Mouse (Mus musculus) neural tube, embryonic 15.5 days (tissue): ENCODE data around the gene Dek. TPM values are rescaled to one million over a fixed set of nuclear protein-coding genes. Genes with fewer than 3 reads are reported as not detected.

Experiments used
- ATAC-seq: fragments of 200-750 bp; cut with Nextera tagmentation; 2 replicates; pipeline ENCODE4 v1.8.0; 2017; ENCODE audit warnings: mild to moderate bottlenecking, moderate TSS enrichment, moderate library complexity; ENCODE audit not compliant: low FRiP score
- H3K27ac ChIP-seq: fragments of 300-500 bp; sonication (generic); replicated peaks from 2 replicates; pipeline ENCODE4 v1.5.1; 2015; ENCODE audit warnings: mild to moderate bottlenecking, inconsistent platforms
- H3K27me3 ChIP-seq: fragments of 300-500 bp; sonication (generic); replicated peaks from 2 replicates; pipeline ENCODE4 v1.6.1; 2015; ENCODE audit warnings: inconsistent platforms
- H3K36me3 ChIP-seq: fragments of 300-500 bp; sonication (generic); 2 replicates; pipeline ENCODE4 v1.6.1; 2015; ENCODE audit warnings: inconsistent platforms
- H3K4me1 ChIP-seq: fragments of 300-500 bp; sonication (generic); 2 replicates; pipeline ENCODE4 v1.6.1; 2015; ENCODE audit warnings: inconsistent platforms
- H3K4me2 ChIP-seq: fragments of 300-500 bp; sonication (generic); 2 replicates; pipeline ENCODE4 v1.6.1; 2015; ENCODE audit warnings: inconsistent platforms, mild to moderate bottlenecking, moderate library complexity
- H3K4me3 ChIP-seq: fragments of 300-500 bp; sonication (generic); replicated peaks from 2 replicates; pipeline ENCODE4 v1.5.1; 2015; ENCODE audit warnings: mild to moderate bottlenecking, inconsistent platforms
- H3K9ac ChIP-seq: fragments of 300-500 bp; sonication (generic); replicated peaks from 2 replicates; pipeline ENCODE4 v1.6.1; 2015; ENCODE audit warnings: mild to moderate bottlenecking, inconsistent platforms
- H3K9me3 ChIP-seq: fragments of 300-500 bp; sonication (generic); replicated peaks from 2 replicates; pipeline ENCODE4 v1.6.1; 2016; ENCODE audit warnings: inconsistent platforms
- WGBS: fragments of 180-500 bp; shearing (Covaris S2); methylation state at CpG from one replicate; pipeline ENCODE4 v1.1.7; 2015; ENCODE audit warnings: mixed read lengths; 5-methylcytosine and 5-hydroxymethylcytosine counted together
- polyA plus RNA-seq: library from polyadenylated mRNA; unstranded; fragments of >200 nt; fragmentation: Nextera tagmentation; extraction: Ambion mirVana; gene quantifications from 2 replicates; pipeline ENCODE4 v1.2.1, GENCODE M21; 2015

Gene Dek
- 107 and 142 TPM in 2 replicates for polyA plus RNA-seq

DNA sequence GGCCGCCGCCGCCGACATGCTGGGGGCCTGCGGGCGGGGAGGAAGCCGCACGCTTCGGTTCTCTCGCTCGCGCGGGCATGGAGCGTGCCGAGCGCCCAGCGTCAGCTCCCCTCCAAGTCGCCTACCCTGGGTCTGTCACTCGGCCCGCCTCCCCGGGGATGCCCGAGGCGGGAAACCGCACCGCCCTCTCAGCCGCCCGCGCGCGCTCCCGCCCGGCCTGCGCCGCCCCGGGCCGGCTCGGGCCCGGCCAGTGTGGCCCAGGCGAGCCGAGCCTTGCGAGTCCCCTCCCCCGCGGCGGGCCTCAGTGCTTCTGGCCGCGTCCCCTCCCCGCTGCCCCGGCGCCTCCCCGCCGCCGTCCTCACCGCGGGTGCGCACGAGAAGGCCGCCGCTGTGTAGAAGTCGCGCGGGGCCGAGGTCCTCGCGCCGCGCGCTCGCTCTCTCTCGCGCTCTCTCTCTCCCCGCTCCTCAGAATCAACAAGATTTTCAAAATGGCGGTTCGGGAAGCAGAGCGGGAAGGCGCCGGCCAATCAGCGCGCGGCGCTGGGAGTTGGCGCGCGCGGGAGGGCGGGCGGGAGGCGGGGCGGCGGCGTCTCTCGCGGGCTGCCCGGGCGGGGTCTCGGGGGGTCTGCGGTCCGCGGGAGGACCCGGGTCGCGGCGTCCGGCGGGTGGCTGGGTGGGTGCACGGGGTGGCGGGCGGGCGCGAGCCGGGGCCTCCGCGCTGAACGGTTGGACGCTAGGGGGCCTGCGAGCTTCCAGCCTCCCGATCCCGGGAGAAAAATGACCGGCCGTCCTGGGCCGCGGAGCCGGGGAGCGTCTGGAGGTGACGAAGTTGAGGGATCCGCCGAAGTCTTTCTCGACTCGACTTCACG is at the start of gene Dek:
Dek (minus strand) TSS at position 491 of the 869 bp plus-strand sequence.
- Histone ChIP-seq H3K27ac (peak within 1 kb of the TSS; percentile 97), H3K9me3 (no peaks in the 10 kb centered on the region), H3K27me3 (no peaks in the 10 kb centered on the region), H3K4me3 (peak within 1 kb of the TSS; percentile 98), H3K4me2 (peak within 1 kb of the TSS; percentile 79), H3K9ac (peak within 1 kb of the TSS; percentile 87), H3K36me3 (no peaks in the 10 kb centered on the region), H3K4me1 (peaks cover 27% of the 10 kb centered on the region)
- WGBS = 1% methylated on average over 80 of the region's 129 CpGs
- peak; percentile 96 for ATAC-seq

DNA sequence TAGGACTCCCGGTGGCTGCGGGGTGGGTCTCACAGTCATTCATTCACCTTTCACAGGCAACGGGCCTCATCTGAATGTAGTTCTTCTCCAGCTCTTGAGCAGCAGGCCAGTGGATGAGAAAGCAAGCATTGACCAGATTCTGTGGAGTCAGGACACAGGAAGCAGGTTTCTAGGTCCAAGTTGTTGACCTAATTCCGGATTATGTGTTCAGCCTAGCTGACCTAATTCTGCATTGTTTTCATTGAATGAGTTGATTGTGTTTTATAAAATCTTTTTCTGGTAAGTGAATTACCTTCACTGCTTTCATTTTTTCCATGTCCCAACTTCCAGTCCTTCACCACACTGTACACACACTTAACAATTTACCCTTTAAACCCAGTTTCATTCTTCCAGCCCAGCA is 48.9 kb upstream of the Dek start:
- Histone ChIP-seq H3K4me1 (peaks cover 3% of the 10 kb centered on the region; the same call in 1 of the 2 replicates), H3K36me3 (no peaks in the 10 kb centered on the region), H3K27me3 (no peaks in the 10 kb centered on the region), H3K4me3 (no peak overlapping the region), H3K4me2 (no peak overlapping the region), H3K27ac (no peak overlapping the region), H3K9ac (no peak overlapping the region), H3K9me3 (no peaks in the 10 kb centered on the region)
- no peak for ATAC-seq
- 67% methylated on average over 4 of the region's 4 CpGs for WGBS

GRCm38 (mm10) chr13:47153206-47153605 is 47.2 kb upstream of the Dek start:
- no peak for ATAC-seq
- Histone ChIP-seq H3K36me3 (no peaks in the 10 kb centered on the region), H3K4me3 (no peak overlapping the region), H3K9me3 (no peaks in the 10 kb centered on the region), H3K9ac (no peak overlapping the region), H3K27me3 (no peaks in the 10 kb centered on the region), H3K27ac (no peak overlapping the region), H3K4me1 (peaks cover 3% of the 10 kb centered on the region; the same call in 1 of the 2 replicates), H3K4me2 (no peak overlapping the region)
- 82% methylated on average over 5 of the region's 5 CpGs for WGBS

DNA sequence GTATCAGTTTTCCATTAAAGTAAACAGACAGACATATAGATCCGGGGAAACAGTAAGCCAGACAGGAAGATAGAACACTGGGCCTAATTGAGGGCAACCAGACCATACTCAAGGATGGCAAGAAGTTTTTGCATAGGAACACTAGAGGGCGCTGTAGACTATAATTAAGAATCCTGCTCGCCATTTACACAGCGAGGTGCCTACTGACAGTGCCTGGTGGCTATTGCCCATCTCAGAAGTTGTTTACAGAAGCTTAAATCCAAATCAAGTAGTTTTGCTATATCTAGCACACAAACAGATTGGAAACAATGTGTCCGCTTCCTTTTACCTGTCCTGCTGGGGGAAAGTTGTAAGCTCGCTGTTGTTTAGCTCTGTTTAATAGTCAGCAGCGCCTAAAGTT is 46.4 kb upstream of the Dek start:
- Histone ChIP-seq H3K27ac (no peak overlapping the region), H3K27me3 (no peaks in the 10 kb centered on the region), H3K4me3 (no peak overlapping the region), H3K9ac (no peak overlapping the region), H3K9me3 (no peaks in the 10 kb centered on the region), H3K4me2 (no peak overlapping the region), H3K36me3 (no peaks in the 10 kb centered on the region), H3K4me1 (peaks cover 3% of the 10 kb centered on the region; the same call in 1 of the 2 replicates)
- WGBS = 36% methylated on average over 7 of the region's 7 CpGs
- ATAC-seq = 0 out of 2 replicates have a peak, but pooled peaks have one; percentile 65

DNA sequence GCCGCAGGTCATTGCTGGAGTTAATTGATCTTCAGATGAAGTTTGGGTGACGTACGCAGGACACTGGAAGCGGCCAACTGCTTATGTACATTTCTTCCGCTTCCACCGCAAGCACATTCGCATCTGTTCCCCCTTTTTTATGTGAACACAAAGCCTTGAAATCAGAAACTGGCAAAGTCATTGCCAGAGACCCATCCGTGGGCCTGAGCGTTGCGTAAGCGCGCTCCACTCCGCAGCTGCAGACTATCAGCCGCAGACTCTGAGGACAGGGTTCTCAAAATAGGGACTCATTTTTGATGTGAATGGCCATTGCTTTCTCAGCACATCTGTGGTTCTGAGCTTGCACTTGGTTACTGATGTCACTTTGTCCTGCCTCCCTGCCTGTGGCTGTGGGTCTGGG is 45.1 kb upstream of the Dek start:
- H3K4me3 ChIP-seq = no peak overlapping the region
- no peak for ATAC-seq
- H3K9me3 ChIP-seq = no peaks in the 10 kb centered on the region
- H3K4me1 ChIP-seq = no peaks in the 10 kb centered on the region
- 93% methylated on average over 14 of the region's 14 CpGs for WGBS
- H3K27me3 ChIP-seq = no peaks in the 10 kb centered on the region
- no peak overlapping the region for H3K27ac ChIP-seq
- H3K36me3 ChIP-seq = no peaks in the 10 kb centered on the region
- H3K9ac ChIP-seq = no peak overlapping the region
- no peak overlapping the region for H3K4me2 ChIP-seq

GRCm38 (mm10) chr13:47149993-47150392 is 44.0 kb upstream of the Dek start:
- H3K4me3 ChIP-seq = no peak overlapping the region
- no peak overlapping the region for H3K9ac ChIP-seq
- no peaks in the 10 kb centered on the region for H3K4me1 ChIP-seq
- WGBS = 93% methylated on average over 10 of the region's 10 CpGs
- H3K36me3 ChIP-seq = no peaks in the 10 kb centered on the region
- no peak overlapping the region for H3K4me2 ChIP-seq
- H3K27ac ChIP-seq = no peak overlapping the region
- no peaks in the 10 kb centered on the region for H3K9me3 ChIP-seq
- no peak for ATAC-seq
- no peaks in the 10 kb centered on the region for H3K27me3 ChIP-seq

DNA sequence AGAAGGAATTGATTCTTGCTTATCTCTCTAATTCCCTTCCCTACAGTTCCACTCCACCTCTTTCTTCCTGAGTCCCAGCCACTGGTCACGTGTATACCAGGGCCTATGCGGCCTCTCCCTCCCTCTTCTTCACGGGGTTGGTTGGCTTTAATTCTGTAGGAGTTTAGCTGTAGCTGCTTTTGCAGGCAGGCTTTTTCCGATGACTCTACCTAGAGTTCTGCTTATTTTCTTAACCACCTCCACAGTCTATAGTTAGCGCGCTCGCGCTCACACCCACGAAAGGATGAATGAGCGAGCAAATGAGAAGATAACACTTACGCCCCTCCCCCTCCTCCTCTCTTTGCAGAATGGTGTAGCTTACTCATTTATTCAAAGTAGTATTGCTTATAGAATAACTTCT is 42.6 kb upstream of the Dek start:
- H3K27me3 ChIP-seq = no peaks in the 10 kb centered on the region
- no peak overlapping the region for H3K27ac ChIP-seq
- no peak overlapping the region for H3K4me2 ChIP-seq
- H3K36me3 ChIP-seq = no peaks in the 10 kb centered on the region
- no peaks in the 10 kb centered on the region for H3K4me1 ChIP-seq
- H3K9me3 ChIP-seq = no peaks in the 10 kb centered on the region
- H3K9ac ChIP-seq = no peak overlapping the region
- WGBS = 69% methylated on average over 11 of the region's 11 CpGs
- no peak for ATAC-seq
- no peak overlapping the region for H3K4me3 ChIP-seq

- H3K27me3 ChIP-seq = no peaks in the 10 kb centered on the region
- no peak overlapping the region for H3K4me2 ChIP-seq
- no peaks in the 10 kb centered on the region for H3K9me3 ChIP-seq
- H3K9ac ChIP-seq = no peak overlapping the region
- no peaks in the 10 kb centered on the region for H3K4me1 ChIP-seq
- no peak for ATAC-seq
- no peak overlapping the region for H3K4me3 ChIP-seq
- H3K27ac ChIP-seq = no peak overlapping the region
- WGBS = 64% methylated on average over 7 of the region's 7 CpGs
- no peaks in the 10 kb centered on the region for H3K36me3 ChIP-seq
Measured at GRCm38 (mm10) chr13:47146388-47146787, 40.4 kb upstream of the Dek start.

- ATAC-seq = no peak
- 79% methylated on average over 9 of the region's 9 CpGs for WGBS
- H3K27ac ChIP-seq = no peak overlapping the region
Measured at GRCm38 (mm10) chr13:47145939-47146338, 39.9 kb upstream of the Dek start.

DNA sequence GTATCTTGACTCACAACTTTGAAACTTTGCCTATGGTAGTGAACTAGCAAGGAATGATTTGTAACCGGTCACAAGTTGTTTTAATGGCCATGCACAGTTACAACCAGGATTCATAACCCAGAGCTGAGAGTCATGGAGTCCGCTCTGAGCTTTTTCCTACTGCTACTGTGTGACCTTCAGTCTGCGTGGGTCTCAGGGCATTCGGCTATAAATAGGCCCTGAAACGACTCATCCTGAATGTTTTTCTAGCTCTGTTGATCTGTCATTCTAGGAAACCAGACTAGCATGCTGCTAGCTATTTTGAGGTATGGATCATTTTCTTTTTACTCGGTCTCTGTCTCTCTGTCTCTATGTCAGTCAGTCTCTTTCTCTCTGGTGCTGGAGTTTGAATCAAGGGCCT is 36.8 kb upstream of the Dek start:
- Histone ChIP-seq H3K27me3 (no peaks in the 10 kb centered on the region), H3K9ac (no peak overlapping the region), H3K36me3 (no peaks in the 10 kb centered on the region), H3K9me3 (no peaks in the 10 kb centered on the region), H3K4me3 (no peak overlapping the region), H3K4me2 (no peak overlapping the region), H3K27ac (no peak overlapping the region), H3K4me1 (no peaks in the 10 kb centered on the region)
- 84% methylated on average over 6 of the region's 6 CpGs for WGBS
- ATAC-seq = no peak

More at GRCm38 (mm10) chr13:47145939-47146338, 39.9 kb upstream of the Dek start:
- Histone ChIP-seq H3K9ac (no peak overlapping the region), H3K9me3 (no peaks in the 10 kb centered on the region), H3K36me3 (no peaks in the 10 kb centered on the region), H3K4me1 (no peaks in the 10 kb centered on the region), H3K27me3 (no peaks in the 10 kb centered on the region), H3K4me2 (no peak overlapping the region), H3K4me3 (no peak overlapping the region)

- no peak overlapping the region for H3K9ac ChIP-seq
- H3K27ac ChIP-seq = no peak overlapping the region
- WGBS = 86% methylated on average over 7 of the region's 7 CpGs
- no peaks in the 10 kb centered on the region for H3K27me3 ChIP-seq
- no peak overlapping the region for H3K4me3 ChIP-seq
- no peak for ATAC-seq
- H3K36me3 ChIP-seq = no peaks in the 10 kb centered on the region
- H3K4me2 ChIP-seq = no peak overlapping the region
- no peaks in the 10 kb centered on the region for H3K9me3 ChIP-seq
- no peaks in the 10 kb centered on the region for H3K4me1 ChIP-seq
Measured at GRCm38 (mm10) chr13:47135741-47136140, 29.7 kb upstream of the Dek start.

DNA sequence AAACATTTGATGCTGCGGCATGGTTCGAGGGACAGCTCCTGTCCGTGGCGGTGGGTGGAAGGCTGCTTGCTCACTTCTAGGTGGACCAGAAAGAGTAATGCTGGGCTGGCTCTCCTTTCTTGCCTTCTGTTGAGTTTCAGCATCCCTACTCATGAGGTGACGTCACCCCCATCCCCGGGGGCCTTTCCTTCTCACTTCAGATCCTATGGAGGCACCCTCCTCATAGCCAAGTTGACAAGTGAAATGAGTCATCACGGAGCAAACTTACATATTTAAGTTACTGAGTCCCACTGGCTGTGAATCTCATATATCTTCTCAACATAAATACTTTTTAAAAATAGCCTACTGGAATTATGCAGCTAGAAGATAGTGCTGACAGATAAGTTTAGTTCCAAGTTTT is 28.8 kb upstream of the Dek start:
- no peak overlapping the region for H3K4me2 ChIP-seq
- no peak overlapping the region for H3K9ac ChIP-seq
- H3K9me3 ChIP-seq = no peaks in the 10 kb centered on the region
- no peak overlapping the region for H3K4me3 ChIP-seq
- no peaks in the 10 kb centered on the region for H3K27me3 ChIP-seq
- H3K4me1 ChIP-seq = no peaks in the 10 kb centered on the region
- 97% methylated on average over 7 of the region's 7 CpGs for WGBS
- H3K36me3 ChIP-seq = no peaks in the 10 kb centered on the region
- no peak for ATAC-seq
- no peak overlapping the region for H3K27ac ChIP-seq
